Comparison of ENCODE assay signal across 13 mouse cellular contexts in genomic region chr14:45217693-45218092, GRCm38 (mm10). TPM values are rescaled to one million over a fixed set of nuclear protein-coding genes. Genes with fewer than 3 reads are reported as not detected.
DNase-seq lines count a peak whose midpoint lies in the region; ATAC-seq and TF ChIP-seq lines count a peak whose summit lies in the region.
"Had no signal": no experiment of that assay in that cellular context is flagged by ENCODE, and none has a peak within 500 bp of the region (broad histone marks: within the 10 kb centered on the region; RNA-seq: fewer than 3 reads in every experiment).

No protein-coding gene starts in this region.

- WGBS in kidney, embryonic 14.5 days: 83% methylated on average over 4 of the region's 4 CpGs
- 79% methylated on average over 4 of the region's 4 CpGs for WGBS in spleen, adult 2 months
- 85% methylated on average over 4 of the region's 4 CpGs for WGBS in hindbrain, embryonic 12.5 days
- 85% methylated on average over 4 of the region's 4 CpGs for WGBS in neural tube, embryonic 15.5 days

- no peak for ATAC-seq in kidney, embryonic 14.5 days (ENCODE audit: low FRiP score, low TSS enrichment)
- no peak for ATAC-seq in hindbrain, embryonic 12.5 days (ENCODE audit: low FRiP score)
- no peak for ATAC-seq in neural tube, embryonic 15.5 days (ENCODE audit: low FRiP score)

- H3K4me2 ChIP-seq in kidney, embryonic 14.5 days (replicated peaks; ENCODE audit: low read depth, low read length): peak overlapping the region; percentile 4; the same call in 1 of the 2 replicates
- peak overlapping the region; percentile 77; the same call in 1 of the 2 replicates for H3K4me2 ChIP-seq in hindbrain, embryonic 12.5 days (replicated peaks)
- peak overlapping the region; percentile 70 for H3K4me2 ChIP-seq in neural tube, embryonic 15.5 days
- H3K4me2 ChIP-seq: heart, embryonic 11.5 days had no signal

- H3K27ac ChIP-seq in kidney, embryonic 14.5 days (ENCODE audit: low read depth, low read length): no peak overlapping the region
- peak overlapping the region; percentile 70 for H3K27ac ChIP-seq in spleen, adult 2 months (ENCODE audit: insufficient read depth, low read length)
- no peak overlapping the region for H3K27ac ChIP-seq in hindbrain, embryonic 12.5 days
- no peak overlapping the region for H3K27ac ChIP-seq in neural tube, embryonic 15.5 days (replicated peaks)
- H3K27ac ChIP-seq: liver, embryonic 14.5 days had no signal

- H3K27me3 ChIP-seq in kidney, embryonic 14.5 days (ENCODE audit: control insufficient read depth, insufficient read depth, low read length): no peaks in the 10 kb centered on the region
- no peaks in the 10 kb centered on the region for H3K27me3 ChIP-seq in spleen, adult 2 months (ENCODE audit: control insufficient read depth, insufficient read depth, low read length)
- H3K27me3 ChIP-seq in hindbrain, embryonic 12.5 days: no peaks in the 10 kb centered on the region
- no peaks in the 10 kb centered on the region for H3K27me3 ChIP-seq in neural tube, embryonic 15.5 days (replicated peaks)

- no peak overlapping the region for H3K4me3 ChIP-seq in kidney, embryonic 14.5 days (ENCODE audit: low read length)
- peak overlapping the region; percentile 22; the same call in 1 of the 2 replicates for H3K4me3 ChIP-seq in spleen, adult 2 months (ENCODE audit: extremely low read depth, insufficient read depth, insufficient read length)
- H3K4me3 ChIP-seq in hindbrain, embryonic 12.5 days: no peak overlapping the region
- peak overlapping the region; percentile 93 for H3K4me3 ChIP-seq in neural tube, embryonic 15.5 days (replicated peaks)

- no peak for TF ChIP-seq POLR2A in spleen, adult 2 months (IDR thresholded peaks at IDR 0.05; ENCODE audit: low read depth, low read length)

- peaks cover 5% of the 10 kb centered on the region; the same call in 1 of the 2 replicates for H3K4me1 ChIP-seq in kidney, embryonic 14.5 days (ENCODE audit: control insufficient read depth, insufficient read depth, low read length)
- H3K4me1 ChIP-seq in spleen, adult 2 months (ENCODE audit: control insufficient read depth, insufficient read depth, insufficient read length): peaks cover 6% of the 10 kb centered on the region; the same call in 1 of the 2 replicates
- peaks cover 17% of the 10 kb centered on the region for H3K4me1 ChIP-seq in hindbrain, embryonic 12.5 days
- peaks cover 18% of the 10 kb centered on the region for H3K4me1 ChIP-seq in neural tube, embryonic 15.5 days

- no peaks in the 10 kb centered on the region for H3K9me3 ChIP-seq in kidney, embryonic 14.5 days (ENCODE audit: control insufficient read depth, low read length)
- no peaks in the 10 kb centered on the region for H3K9me3 ChIP-seq in hindbrain, embryonic 12.5 days (replicated peaks)
- H3K9me3 ChIP-seq in neural tube, embryonic 15.5 days (replicated peaks): no peaks in the 10 kb centered on the region

- no peak for DNase-seq in kidney, adult 11 months
- peak in 1 of 2 experiments; percentile 8 for DNase-seq in spleen, adult 2 months (ENCODE audit: low read depth in 1 of 2, low spot score in 2 of 2)
- no peak for DNase-seq in spleen, postnatal 4 days (ENCODE audit: low spot score in 2 of 2)
- DNase-seq in retina, embryonic 14.5 days (ENCODE audit: low spot score): no peak
- no peak for DNase-seq in spleen, postnatal 10 days (ENCODE audit: low spot score in 2 of 2)
- DNase-seq: cerebellum, postnatal 14 days; layer of hippocampus, postnatal 36 days; spleen, adult 18-20 months had no signal

- no peak overlapping the region for H3K9ac ChIP-seq in kidney, embryonic 14.5 days (ENCODE audit: low read depth, low read length)
- H3K9ac ChIP-seq in hindbrain, embryonic 12.5 days: peak overlapping the region; percentile 42; the same call in 1 of the 2 replicates
- 0 out of 2 replicates have a peak overlapping the region, but pooled peaks have one; percentile 51 for H3K9ac ChIP-seq in neural tube, embryonic 15.5 days (replicated peaks)
- H3K9ac ChIP-seq: liver, embryonic 14.5 days had no signal

- TF ChIP-seq CTCF in spleen, adult 2 months (IDR thresholded peaks at IDR 0.05; ENCODE audit: extremely low read depth, insufficient read depth, insufficient read length, insufficient replicate concordance): no peak

- H3K36me3 ChIP-seq in kidney, embryonic 14.5 days (ENCODE audit: control insufficient read depth, insufficient read depth, low read length): no peaks in the 10 kb centered on the region
- 0 out of 2 replicates have a peak, but pooled peaks cover 4% of the 10 kb centered on the region for H3K36me3 ChIP-seq in spleen, adult 2 months (ENCODE audit: control insufficient read depth, insufficient read depth, low read length)
- no peaks in the 10 kb centered on the region for H3K36me3 ChIP-seq in hindbrain, embryonic 12.5 days
- H3K36me3 ChIP-seq in neural tube, embryonic 15.5 days: no peaks in the 10 kb centered on the region

RNA-seq across cellular contexts. Expression of gene Gpr137c, which starts 1.8 kb away (rescaled TPM):
- polyA plus RNA-seq in kidney, embryonic 14.5 days (2014; fragmentation: Nextera tagmentation; extraction: Ambion mirVana): 2.3 and 3.9 TPM in 2 replicates
- polyA plus RNA-seq in spleen, adult 2 months (2012; rRNA removed): 4.6 and 9.2 TPM in 2 replicates
- polyA plus RNA-seq in hindbrain, embryonic 12.5 days (2016; fragmentation: Nextera tagmentation; extraction: Ambion mirVana): 11.7 and 12.1 TPM in 2 replicates
- polyA plus RNA-seq in neural tube, embryonic 15.5 days (2015; fragmentation: Nextera tagmentation; extraction: Ambion mirVana): 11.7 and 12.9 TPM in 2 replicates

RNA-seq across cellular contexts. Expression of gene Txndc16, which starts 2.4 kb away (rescaled TPM):
- polyA plus RNA-seq in kidney, embryonic 14.5 days (2014; fragmentation: Nextera tagmentation; extraction: Ambion mirVana): 8.6 and 14.2 TPM in 2 replicates
- polyA plus RNA-seq in spleen, adult 2 months (2012; rRNA removed): 7.2 and 10.4 TPM in 2 replicates
- 31.8 and 33.0 TPM in 2 replicates for polyA plus RNA-seq in hindbrain, embryonic 12.5 days (2016; fragmentation: Nextera tagmentation; extraction: Ambion mirVana)
- polyA plus RNA-seq in neural tube, embryonic 15.5 days (2015; fragmentation: Nextera tagmentation; extraction: Ambion mirVana): 32.6 and 36.2 TPM in 2 replicates

Comparison
In these comparisons a context has a peak if more than half of its experiments do, and no peak if none do; other contexts are left out.
1. H3K4me2 ChIP-seq: peak in every context shown above with its lines; median percentile 77 in hindbrain, embryonic 12.5 days; 70 in neural tube, embryonic 15.5 days; 4 in kidney, embryonic 14.5 days.
2. H3K4me3 ChIP-seq: peak in spleen, adult 2 months (single experiment) and neural tube, embryonic 15.5 days (single experiment); none in kidney, embryonic 14.5 days (single experiment) and hindbrain, embryonic 12.5 days (single experiment).